Mouse (Mus musculus): ENCODE measurements at regions not wholly inside any gene's neighbourhood (a gene's known extent, or its start where the extent isn't known, plus 50 kb on each side); places are given as distances from the start of the nearest gene placed in this dataset.

DNA sequence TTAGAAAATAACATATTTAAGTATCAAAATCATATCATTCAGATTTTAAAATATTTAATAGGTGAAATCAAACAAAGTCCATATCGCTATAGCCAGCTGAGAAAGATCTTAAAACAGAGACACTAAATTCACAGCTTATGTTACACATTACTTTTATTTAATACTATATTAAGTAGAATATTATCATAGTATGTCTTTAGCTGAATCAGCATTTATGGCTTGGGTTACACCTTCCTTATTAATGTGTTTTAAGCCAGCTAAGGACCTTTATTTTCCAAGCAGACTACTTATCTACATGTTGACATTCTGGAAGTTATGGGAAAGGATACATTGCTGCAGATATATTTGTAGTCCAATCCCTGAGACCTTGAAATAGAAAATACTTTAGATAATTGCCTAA is 684.9 kb upstream of the Adgrl4 start:
- WGBS = 94% methylated on average over 1 of the region's 1 CpGs
- Histone ChIP-seq H3K36me3 (no peaks in the 10 kb centered on the region), H3K4me3 (no peak overlapping the region), H3K27me3 (ENCODE audit: insufficient read depth, poor library complexity, severe bottlenecking) (no peaks in the 10 kb centered on the region), H3K9me3 (no peaks in the 10 kb centered on the region), H3K27ac (no peak overlapping the region), H3K4me1 (no peaks in the 10 kb centered on the region)
- no peak for DNase-seq (ENCODE audit: low spot score)

DNA sequence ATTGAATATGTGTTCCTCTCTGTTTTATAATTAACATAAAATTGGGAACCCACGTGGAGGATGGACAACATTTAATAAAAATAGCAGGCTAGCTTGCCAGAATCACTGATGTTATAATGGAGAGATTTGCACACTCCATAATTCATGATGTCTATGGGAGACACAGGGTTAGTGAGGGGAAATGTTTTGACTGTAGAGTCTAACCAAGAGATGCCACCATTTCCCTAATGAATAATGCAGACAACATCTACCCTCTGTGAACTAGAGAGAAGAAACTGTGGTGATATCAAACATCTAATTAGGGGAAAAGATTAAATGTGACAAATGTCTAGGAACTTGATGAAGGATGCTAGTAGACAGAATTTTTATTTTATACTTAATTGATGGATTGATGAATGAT is 677.8 kb upstream of the Adgrl4 start:
- H3K4me1 ChIP-seq = no peaks in the 10 kb centered on the region
- H3K4me3 ChIP-seq = no peak overlapping the region
- no peaks in the 10 kb centered on the region for H3K27me3 ChIP-seq (ENCODE audit: insufficient read depth, poor library complexity, severe bottlenecking)
- H3K36me3 ChIP-seq = no peaks in the 10 kb centered on the region
- H3K9me3 ChIP-seq = no peaks in the 10 kb centered on the region
- DNase-seq (ENCODE audit: low spot score) = no peak
- H3K27ac ChIP-seq = no peak overlapping the region
- 76% methylated on average over 1 of the region's 1 CpGs for WGBS

DNA sequence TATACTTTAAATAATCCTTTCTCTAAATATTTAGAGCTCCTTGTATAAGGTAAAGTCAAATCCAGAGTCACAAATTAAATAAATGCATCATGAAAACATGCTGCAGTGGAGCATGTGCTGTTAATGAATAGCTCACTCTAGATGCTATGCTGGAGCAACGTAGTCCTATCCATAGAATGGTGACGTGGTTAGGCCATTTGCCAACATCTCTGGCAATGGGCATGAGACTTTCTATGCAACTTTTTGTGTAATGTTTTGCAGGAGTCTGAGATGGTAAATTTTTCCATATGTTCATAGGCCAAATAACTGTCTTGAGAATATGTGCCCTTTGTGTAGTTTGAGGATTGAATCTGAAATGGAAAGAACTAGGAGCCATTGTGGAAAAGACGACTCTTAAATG is 653.1 kb upstream of the Adgrl4 start:
- Histone ChIP-seq H3K27me3 (ENCODE audit: insufficient read depth, poor library complexity, severe bottlenecking) (no peaks in the 10 kb centered on the region), H3K4me1 (no peaks in the 10 kb centered on the region), H3K36me3 (no peaks in the 10 kb centered on the region), H3K27ac (no peak overlapping the region), H3K9me3 (no peaks in the 10 kb centered on the region), H3K4me3 (no peak overlapping the region)
- 81% methylated on average over 3 of the region's 3 CpGs for WGBS
- no peak for DNase-seq (ENCODE audit: low spot score)

DNA sequence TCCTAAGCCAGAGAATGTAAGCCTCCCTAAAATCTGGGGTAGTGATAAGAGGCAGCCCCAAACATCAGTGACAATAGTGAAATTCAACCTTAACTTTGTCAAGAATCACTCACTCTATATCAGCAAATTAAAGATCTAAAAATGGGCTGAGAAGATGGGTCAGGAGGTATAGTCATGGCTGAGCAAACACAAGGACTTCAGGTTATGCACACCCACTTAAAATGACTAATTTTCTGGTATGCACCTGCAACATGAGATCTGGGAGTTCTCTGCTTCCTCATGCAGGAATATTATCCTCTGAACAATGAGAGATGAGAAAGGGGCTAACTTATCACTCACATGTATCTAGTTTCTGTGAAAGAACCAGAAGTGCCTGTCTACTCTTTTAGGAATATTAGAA is 619.9 kb upstream of the Adgrl4 start:
- Histone ChIP-seq H3K36me3 (no peaks in the 10 kb centered on the region), H3K27me3 (ENCODE audit: insufficient read depth, poor library complexity, severe bottlenecking) (no peaks in the 10 kb centered on the region), H3K4me1 (no peaks in the 10 kb centered on the region), H3K4me3 (no peak overlapping the region), H3K9me3 (no peaks in the 10 kb centered on the region), H3K27ac (no peak overlapping the region)
- no peak for DNase-seq (ENCODE audit: low spot score)

DNA sequence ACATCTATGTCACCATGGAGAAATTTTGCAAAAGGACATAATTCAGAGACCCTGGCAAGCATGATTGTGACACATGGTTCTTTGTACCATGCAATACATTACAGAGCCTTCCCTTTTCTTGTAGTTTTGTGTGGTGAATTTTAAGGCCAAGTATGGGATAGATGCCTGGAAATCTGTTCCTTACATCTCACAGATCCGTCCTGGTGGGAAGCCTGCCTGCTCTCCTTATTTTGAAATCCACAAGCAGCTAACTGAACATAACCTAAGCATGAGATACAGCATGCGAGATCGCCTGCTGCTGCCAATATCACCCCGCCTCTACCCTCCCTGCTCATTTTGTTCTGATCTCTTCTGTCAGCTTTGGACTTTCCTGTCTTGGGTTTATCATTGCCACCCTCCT is 618.3 kb upstream of the Adgrl4 start:
- no peak for DNase-seq (ENCODE audit: low spot score)
- no peak overlapping the region for H3K27ac ChIP-seq
- H3K4me1 ChIP-seq = no peaks in the 10 kb centered on the region; the same call in 1 of the 2 replicates
- no peaks in the 10 kb centered on the region for H3K27me3 ChIP-seq (ENCODE audit: insufficient read depth, poor library complexity, severe bottlenecking)
- no peak overlapping the region for H3K4me3 ChIP-seq
- WGBS = 73% methylated on average over 4 of the region's 4 CpGs
- no peaks in the 10 kb centered on the region for H3K36me3 ChIP-seq
- no peaks in the 10 kb centered on the region for H3K9me3 ChIP-seq

DNA sequence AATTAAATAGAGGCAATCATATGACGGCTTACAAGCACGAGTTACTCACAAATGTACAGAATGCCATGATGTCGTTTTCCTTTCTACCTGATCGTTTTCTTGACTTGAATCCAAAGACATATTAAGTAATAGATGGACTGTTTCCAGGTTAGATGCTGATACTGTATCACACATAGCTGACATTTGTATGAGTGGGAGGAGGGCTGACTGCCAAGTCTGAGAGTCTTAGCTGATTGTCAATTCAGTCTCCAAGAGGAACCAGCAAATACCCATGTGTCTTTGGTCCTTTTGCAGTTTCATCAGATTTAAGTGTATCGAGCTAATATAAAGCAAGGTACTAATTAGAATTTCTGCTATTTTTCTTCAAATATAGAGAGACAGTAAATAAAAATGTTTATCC is 617.6 kb upstream of the Adgrl4 start:
- H3K27me3 ChIP-seq (ENCODE audit: insufficient read depth, poor library complexity, severe bottlenecking) = no peaks in the 10 kb centered on the region
- no peak overlapping the region for H3K4me3 ChIP-seq
- H3K4me1 ChIP-seq = no peaks in the 10 kb centered on the region; the same call in 1 of the 2 replicates
- no peak overlapping the region for H3K27ac ChIP-seq
- WGBS = 75% methylated on average over 5 of the region's 5 CpGs
- no peaks in the 10 kb centered on the region for H3K9me3 ChIP-seq
- DNase-seq (ENCODE audit: low spot score) = no peak
- no peaks in the 10 kb centered on the region for H3K36me3 ChIP-seq

DNA sequence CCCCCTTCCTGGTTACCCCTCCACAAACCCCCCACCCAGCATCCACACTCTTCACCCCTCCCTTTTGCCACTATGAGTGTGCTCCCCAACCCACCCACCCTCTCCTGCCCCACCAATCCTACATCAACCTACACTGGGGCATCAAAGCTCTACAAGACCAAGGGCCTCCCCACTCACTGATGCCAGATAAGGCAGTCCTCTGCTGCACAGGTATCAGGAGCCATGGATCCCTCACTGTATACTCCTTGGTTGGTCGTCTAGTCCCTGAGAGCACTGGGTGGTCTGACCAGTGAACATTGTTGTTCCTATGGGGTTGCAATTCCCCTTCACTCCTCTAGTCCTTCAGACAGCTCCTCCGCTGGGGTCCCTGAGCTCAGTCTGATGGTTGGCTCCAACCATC is 591.7 kb upstream of the Adgrl4 start:
- Histone ChIP-seq H3K27ac (no peak overlapping the region), H3K27me3 (ENCODE audit: insufficient read depth, poor library complexity, severe bottlenecking) (no peaks in the 10 kb centered on the region), H3K4me1 (no peaks in the 10 kb centered on the region), H3K9me3 (no peaks in the 10 kb centered on the region), H3K4me3 (no peak overlapping the region), H3K36me3 (no peaks in the 10 kb centered on the region)
- no peak for DNase-seq (ENCODE audit: low spot score)
- 82% methylated on average over 2 of the region's 2 CpGs for WGBS

DNA sequence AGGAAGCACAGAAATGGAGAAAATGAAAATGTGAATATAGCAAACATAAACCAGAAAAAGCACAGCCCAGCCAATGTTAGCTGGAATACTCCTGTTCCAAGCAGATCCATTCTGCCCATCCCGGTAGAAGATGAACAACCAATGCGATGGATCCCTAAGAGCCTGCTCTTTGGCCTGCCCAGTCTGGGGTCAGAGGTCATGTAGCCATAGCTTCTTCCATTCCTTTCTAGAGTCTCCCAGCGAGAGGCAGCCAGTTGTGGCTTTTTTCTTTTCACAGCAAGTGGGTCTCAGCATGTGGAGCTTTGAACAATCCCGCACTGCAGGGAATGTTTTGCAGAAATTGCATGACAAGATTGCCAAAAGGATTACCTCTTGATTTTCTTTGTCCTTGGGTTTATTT is 585.6 kb upstream of the Adgrl4 start:
- Histone ChIP-seq H3K36me3 (no peaks in the 10 kb centered on the region), H3K4me1 (no peaks in the 10 kb centered on the region), H3K9me3 (no peaks in the 10 kb centered on the region), H3K4me3 (no peak overlapping the region), H3K27ac (no peak overlapping the region), H3K27me3 (ENCODE audit: insufficient read depth, poor library complexity, severe bottlenecking) (no peaks in the 10 kb centered on the region)
- DNase-seq (ENCODE audit: low spot score) = no peak
- 65% methylated on average over 4 of the region's 4 CpGs for WGBS

DNA sequence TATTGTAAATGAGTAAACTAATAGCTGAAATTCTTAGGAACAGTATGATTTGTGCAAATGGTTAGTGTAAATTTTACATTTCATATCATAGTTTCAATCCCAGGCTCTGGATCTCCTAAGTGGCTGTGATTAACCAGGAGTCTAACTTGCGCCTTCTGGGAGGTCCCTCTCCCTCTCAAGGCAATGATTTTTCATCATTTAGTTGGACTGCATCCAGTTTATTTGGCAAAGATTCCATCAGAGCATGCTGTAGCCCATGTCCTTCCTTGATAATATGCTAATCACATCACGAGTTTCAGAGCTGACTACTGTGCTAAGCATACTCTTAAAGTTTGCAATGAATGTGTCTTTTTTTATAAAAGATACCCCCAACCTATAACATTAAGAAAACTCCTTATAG is 541.0 kb upstream of the Adgrl4 start:
- H3K27me3 ChIP-seq (ENCODE audit: insufficient read depth, poor library complexity, severe bottlenecking) = no peaks in the 10 kb centered on the region
- no peak overlapping the region for H3K27ac ChIP-seq
- no peak for DNase-seq (ENCODE audit: low spot score)
- no peaks in the 10 kb centered on the region for H3K36me3 ChIP-seq
- 69% methylated on average over 2 of the region's 2 CpGs for WGBS
- H3K4me3 ChIP-seq = no peak overlapping the region
- no peaks in the 10 kb centered on the region for H3K4me1 ChIP-seq
- no peaks in the 10 kb centered on the region for H3K9me3 ChIP-seq

DNA sequence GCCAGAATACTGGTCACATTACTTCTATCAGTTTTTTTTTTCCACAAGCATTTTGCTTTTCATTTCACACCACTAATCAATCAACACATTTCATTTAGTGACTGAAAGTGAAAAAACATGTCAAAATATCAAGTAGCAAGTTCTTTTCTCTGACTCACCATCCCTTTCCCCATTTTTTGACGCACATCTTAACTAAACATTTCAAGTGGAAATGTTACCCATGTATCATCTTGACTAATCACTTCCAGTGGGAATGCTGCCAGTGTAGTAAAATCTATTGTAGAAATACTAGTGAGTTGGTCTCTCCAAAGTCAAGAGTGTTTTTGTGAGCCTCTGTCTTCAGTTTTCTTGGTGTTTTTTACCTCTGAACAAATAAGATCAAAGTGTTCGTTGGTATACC is 527.6 kb upstream of the Adgrl4 start:
- no peaks in the 10 kb centered on the region for H3K27me3 ChIP-seq (ENCODE audit: insufficient read depth, poor library complexity, severe bottlenecking)
- no peak overlapping the region for H3K27ac ChIP-seq
- H3K36me3 ChIP-seq = no peaks in the 10 kb centered on the region
- 83% methylated on average over 2 of the region's 2 CpGs for WGBS
- no peaks in the 10 kb centered on the region for H3K9me3 ChIP-seq
- H3K4me1 ChIP-seq = no peaks in the 10 kb centered on the region
- H3K4me3 ChIP-seq = no peak overlapping the region
- DNase-seq (ENCODE audit: low spot score) = no peak

DNA sequence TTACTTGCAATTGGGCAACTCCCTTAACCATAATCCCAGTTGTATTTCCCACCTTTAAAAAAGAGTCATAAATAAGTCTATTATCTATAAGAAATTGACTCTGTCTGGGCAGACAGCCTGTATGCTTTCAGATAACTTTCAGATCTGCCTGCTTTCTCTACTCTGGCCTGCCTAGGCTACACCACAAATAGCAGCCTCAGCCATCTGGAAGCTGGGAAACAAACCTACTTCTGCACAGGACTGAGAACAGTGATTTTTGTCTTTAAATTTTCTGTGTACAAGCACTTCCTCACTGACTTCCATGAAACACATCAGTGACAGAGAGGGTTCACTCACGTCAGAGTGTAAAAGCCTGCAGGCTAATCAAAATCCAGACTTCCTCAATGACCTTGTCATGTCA is 482.8 kb upstream of the Adgrl4 start:
- 43% methylated on average over 1 of the region's 1 CpGs for WGBS
- H3K4me3 ChIP-seq = no peak overlapping the region
- H3K9me3 ChIP-seq = no peaks in the 10 kb centered on the region
- DNase-seq (ENCODE audit: low spot score) = no peak
- H3K36me3 ChIP-seq = no peaks in the 10 kb centered on the region
- no peaks in the 10 kb centered on the region for H3K27me3 ChIP-seq (ENCODE audit: insufficient read depth, poor library complexity, severe bottlenecking)
- no peaks in the 10 kb centered on the region for H3K4me1 ChIP-seq
- no peak overlapping the region for H3K27ac ChIP-seq

DNA sequence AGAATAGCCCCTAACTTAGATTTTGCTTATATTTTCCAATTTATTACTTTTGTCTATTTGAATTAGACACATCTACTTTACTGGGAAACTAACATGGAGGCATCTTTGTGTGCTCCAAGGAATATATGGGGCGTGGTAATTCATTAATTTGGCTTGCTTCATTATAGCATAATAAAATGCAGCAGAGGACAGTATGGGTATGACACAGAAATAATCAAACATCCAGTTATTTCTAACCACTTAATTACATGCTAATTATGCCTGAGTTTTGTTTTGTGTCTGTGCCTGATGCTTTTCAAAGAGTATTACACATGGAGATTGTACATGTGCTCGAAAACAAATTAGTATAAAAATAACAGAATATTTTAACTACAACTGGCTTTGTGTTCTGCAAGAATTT is 438.0 kb upstream of the Adgrl4 start:
- no peak for DNase-seq (ENCODE audit: low spot score)
- Histone ChIP-seq H3K27me3 (ENCODE audit: insufficient read depth, poor library complexity, severe bottlenecking) (no peaks in the 10 kb centered on the region), H3K4me1 (0 out of 2 replicates have a peak, but pooled peaks cover 3% of the 10 kb centered on the region), H3K9me3 (no peaks in the 10 kb centered on the region), H3K36me3 (no peaks in the 10 kb centered on the region), H3K4me3 (no peak overlapping the region), H3K27ac (no peak overlapping the region)
- 84% methylated on average over 2 of the region's 2 CpGs for WGBS

DNA sequence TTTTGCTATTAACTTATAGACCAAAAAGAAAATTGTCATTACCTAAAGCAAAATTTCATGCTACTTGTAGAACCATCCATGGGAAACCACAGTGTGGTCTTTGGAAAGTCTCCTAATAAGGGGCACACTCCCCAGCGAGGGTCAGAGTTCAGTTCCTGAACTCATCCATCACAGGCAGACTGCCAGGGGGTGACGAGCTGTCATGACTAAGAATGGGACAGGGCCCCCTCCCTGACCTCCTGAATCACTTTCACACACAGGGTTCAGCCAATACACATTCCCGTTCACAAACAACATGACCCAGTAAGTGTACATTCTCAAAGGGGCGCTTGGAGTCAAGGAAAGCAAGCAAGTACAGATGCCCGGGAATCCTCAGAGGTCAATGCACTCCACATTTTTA is 437.5 kb upstream of the Adgrl4 start:
- H3K4me3 ChIP-seq = no peak overlapping the region
- H3K27ac ChIP-seq = no peak overlapping the region
- WGBS = 34% methylated on average over 5 of the region's 5 CpGs

DNA sequence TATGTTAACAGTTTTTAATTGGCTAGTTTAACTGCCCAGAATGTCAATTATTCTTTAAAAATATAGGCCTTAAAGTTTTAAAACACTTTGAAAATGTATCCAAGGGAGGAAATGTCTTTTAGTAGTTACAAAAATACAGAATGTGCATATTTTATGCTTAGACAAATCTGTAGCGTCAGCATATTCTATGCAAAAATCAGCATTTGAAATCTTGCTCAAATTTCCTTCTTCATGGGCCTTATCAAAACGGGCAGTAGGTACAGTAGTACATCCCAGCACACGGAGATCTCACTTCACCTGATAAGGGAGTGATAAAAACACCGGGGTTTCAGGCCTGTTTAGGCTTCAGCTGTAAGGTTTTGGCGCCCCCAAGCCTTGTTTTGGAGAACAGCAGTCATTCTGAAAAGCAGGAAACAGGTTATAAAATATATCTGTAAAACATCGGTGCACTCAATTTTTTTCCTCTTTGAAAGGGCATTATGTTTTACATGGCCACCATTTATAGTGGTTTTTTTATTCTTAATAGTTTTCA is 435.7 kb upstream of the Adgrl4 start:
- Histone ChIP-seq H3K4me1 (0 out of 2 replicates have a peak, but pooled peaks cover 3% of the 10 kb centered on the region), H3K36me3 (no peaks in the 10 kb centered on the region), H3K27ac (no peak overlapping the region), H3K4me3 (no peak overlapping the region), H3K27me3 (ENCODE audit: insufficient read depth, poor library complexity, severe bottlenecking) (no peaks in the 10 kb centered on the region), H3K9me3 (no peaks in the 10 kb centered on the region)
- no peak for DNase-seq (ENCODE audit: low spot score)
- 28% methylated on average over 6 of the region's 6 CpGs for WGBS

More for the DNA sequence above, 437.5 kb upstream of the Adgrl4 start:
- no peaks in the 10 kb centered on the region for H3K27me3 ChIP-seq (ENCODE audit: insufficient read depth, poor library complexity, severe bottlenecking)
- H3K36me3 ChIP-seq = no peaks in the 10 kb centered on the region
- no peak for DNase-seq (ENCODE audit: low spot score)
- 0 out of 2 replicates have a peak, but pooled peaks cover 3% of the 10 kb centered on the region for H3K4me1 ChIP-seq
- H3K9me3 ChIP-seq = no peaks in the 10 kb centered on the region

All from heart, embryonic 10.5 days (tissue).